Mouse (Mus musculus) megakaryocyte, embryonic 14.5 days (primary cell): ENCODE data around the gene AU040320. TPM values are rescaled to one million over a fixed set of nuclear protein-coding genes. Genes with fewer than 3 reads are reported as not detected.

Experiments
- H3K27me3 ChIP-seq: replicated peaks from 2 replicates; pipeline ENCODE3; 2012; ENCODE audit warnings: inconsistent platforms
- H3K36me3 ChIP-seq: replicated peaks from 2 replicates; pipeline ENCODE3; 2012; ENCODE audit warnings: low read length, inconsistent platforms, mixed read lengths
- H3K4me1 ChIP-seq: 2 replicates; pipeline ENCODE4 v1.6.1; 2012; ENCODE audit warnings: inconsistent platforms
- H3K4me3 ChIP-seq: replicated peaks from 2 replicates; pipeline ENCODE3; 2012; ENCODE audit warnings: moderate library complexity, mild to moderate bottlenecking, inconsistent platforms
- H3K9me3 ChIP-seq: 2 replicates; pipeline ENCODE4 v1.6.1; 2012; ENCODE audit warnings: inconsistent platforms
- FLI1 ChIP-seq: IDR thresholded peaks from 2 replicates; pipeline ENCODE4 v1.6.1; 2012; ENCODE audit warnings: low read length, inconsistent platforms, mixed read lengths
- GATA1 ChIP-seq: IDR thresholded peaks from 3 replicates; pipeline ENCODE4 v1.6.1; 2012; ENCODE audit warnings: mixed read lengths, low read length, inconsistent platforms, borderline replicate concordance
- polyA plus RNA-seq: library from polyadenylated mRNA; stranded (reverse); fragments of >175 nt; gene quantifications from 2 replicates; pipeline ENCODE4 v1.2.3, GENCODE M21; 2012; ENCODE audit warnings: low replicate concordance; ENCODE audit not compliant: insufficient read depth

Gene AU040320
- polyA plus RNA-seq, 1 experiment: 18.6 TPM

- H3K4me1 ChIP-seq: peaks cover 43% of the 10 kb centered on the region
- TF ChIP-seq GATA1 (no peak), FLI1 (no peak)
- H3K4me3 ChIP-seq: peak within 1 kb of the TSS; percentile 90
- H3K27me3 ChIP-seq: peaks cover 88% of the 10 kb centered on the region
- H3K36me3 ChIP-seq: no peaks in the 10 kb centered on the region
- peaks cover 7% of the 10 kb centered on the region for H3K9me3 ChIP-seq
Measured at GRCm38 (mm10) chr4:126736001-126736414, 17.3 kb upstream of the AU040320 start, which contains the start of gene Tfap2e. Gene Tfap2e (minus strand): TSS chr4:126736240.

GRCm38 (mm10) chr4:126739966-126740676 is 13.2 kb upstream of the AU040320 start:
- Histone ChIP-seq H3K9me3 (peaks cover 7% of the 10 kb centered on the region), H3K27me3 (peaks cover 47% of the 10 kb centered on the region), H3K4me1 (peaks cover 34% of the 10 kb centered on the region), H3K36me3 (peaks cover 22% of the 10 kb centered on the region), H3K4me3 (no peak overlapping the region)
- TF ChIP-seq GATA1 (no peak), FLI1 (no peak)

- Histone ChIP-seq H3K36me3 (peaks cover 35% of the 10 kb centered on the region), H3K4me1 (peaks cover 21% of the 10 kb centered on the region), H3K4me3 (peak overlapping the region; percentile 82), H3K27me3 (peaks cover 34% of the 10 kb centered on the region), H3K9me3 (peaks cover 7% of the 10 kb centered on the region)
- TF ChIP-seq FLI1: no peak
Measured at GRCm38 (mm10) chr4:126741448-126741847, 11.9 kb upstream of the AU040320 start.

GRCm38 (mm10) chr4:126742976-126743375 is 10.4 kb upstream of the AU040320 start:
- TF ChIP-seq FLI1 (no peak), GATA1 (no peak)

GRCm38 (mm10) chr4:126743713-126744112 is 9.6 kb upstream of the AU040320 start:
- H3K9me3 ChIP-seq: peaks cover 2% of the 10 kb centered on the region
- TF ChIP-seq GATA1 (no peak), FLI1 (no peak)
- H3K4me1 ChIP-seq: peaks cover 21% of the 10 kb centered on the region
- H3K36me3 ChIP-seq: peaks cover 56% of the 10 kb centered on the region
- H3K27me3 ChIP-seq: peaks cover 12% of the 10 kb centered on the region
- H3K4me3 ChIP-seq: no peak overlapping the region

More at GRCm38 (mm10) chr4:126742976-126743375, 10.4 kb upstream of the AU040320 start:
- Histone ChIP-seq H3K4me3 (no peak overlapping the region), H3K36me3 (peaks cover 48% of the 10 kb centered on the region), H3K9me3 (peaks cover 7% of the 10 kb centered on the region), H3K4me1 (peaks cover 16% of the 10 kb centered on the region), H3K27me3 (peaks cover 20% of the 10 kb centered on the region)

GRCm38 (mm10) chr4:126744831-126745230 is 8.5 kb upstream of the AU040320 start:
- H3K4me3 ChIP-seq: no peak overlapping the region
- H3K27me3 ChIP-seq: peaks cover 2% of the 10 kb centered on the region
- peaks cover 67% of the 10 kb centered on the region for H3K36me3 ChIP-seq
- H3K9me3 ChIP-seq: no peaks in the 10 kb centered on the region
- H3K4me1 ChIP-seq: peaks cover 32% of the 10 kb centered on the region
- TF ChIP-seq FLI1 (no peak), GATA1 (no peak)

GRCm38 (mm10) chr4:126745506-126746193 is 7.7 kb upstream of the AU040320 start:
- Histone ChIP-seq H3K9me3 (no peaks in the 10 kb centered on the region), H3K27me3 (no peaks in the 10 kb centered on the region), H3K4me1 (peaks cover 40% of the 10 kb centered on the region), H3K36me3 (peaks cover 75% of the 10 kb centered on the region), H3K4me3 (no peak overlapping the region)
- TF ChIP-seq GATA1: no peak
- TF ChIP-seq FLI1: no peak

GRCm38 (mm10) chr4:126746194-126746840 is 7.0 kb upstream of the AU040320 start:
- Histone ChIP-seq H3K27me3 (no peaks in the 10 kb centered on the region), H3K9me3 (no peaks in the 10 kb centered on the region), H3K4me1 (peaks cover 42% of the 10 kb centered on the region), H3K36me3 (peaks cover 81% of the 10 kb centered on the region), H3K4me3 (no peak overlapping the region)
- no peak for TF ChIP-seq GATA1
- TF ChIP-seq FLI1: no peak

- Histone ChIP-seq H3K27me3 (no peaks in the 10 kb centered on the region), H3K4me3 (peak overlapping the region; percentile 10), H3K36me3 (peaks cover 76% of the 10 kb centered on the region), H3K9me3 (no peaks in the 10 kb centered on the region), H3K4me1 (peaks cover 48% of the 10 kb centered on the region)
- no peak for TF ChIP-seq FLI1
- no peak for TF ChIP-seq GATA1
Measured at GRCm38 (mm10) chr4:126748381-126748780, 5.0 kb upstream of the AU040320 start.

GRCm38 (mm10) chr4:126749553-126749952 is 3.8 kb upstream of the AU040320 start:
- Histone ChIP-seq H3K4me3 (no peak overlapping the region), H3K27me3 (no peaks in the 10 kb centered on the region), H3K36me3 (peaks cover 64% of the 10 kb centered on the region), H3K9me3 (no peaks in the 10 kb centered on the region), H3K4me1 (peaks cover 54% of the 10 kb centered on the region)
- TF ChIP-seq FLI1 (no peak), GATA1 (no peak)
